Mouse (Mus musculus) C2C12 (cell line): ENCODE results near the gene Gsto1.

ENCODE experiments used
- CTCF ChIP-seq: IDR thresholded peaks from one replicate; pipeline ENCODE4 v1.5.1; 2011; ENCODE audit not compliant: control insufficient read depth, insufficient read depth, insufficient read length
- MAX ChIP-seq: IDR thresholded peaks from one replicate; pipeline ENCODE4 v1.6.1; 2011; ENCODE audit warnings: mild to moderate bottlenecking, control low read depth
- MYOG ChIP-seq: IDR thresholded peaks from one replicate; pipeline ENCODE4 v1.6.1; 2011; ENCODE audit not compliant: control insufficient read depth, insufficient read length; ENCODE audit errors: extremely low read depth

DNA sequence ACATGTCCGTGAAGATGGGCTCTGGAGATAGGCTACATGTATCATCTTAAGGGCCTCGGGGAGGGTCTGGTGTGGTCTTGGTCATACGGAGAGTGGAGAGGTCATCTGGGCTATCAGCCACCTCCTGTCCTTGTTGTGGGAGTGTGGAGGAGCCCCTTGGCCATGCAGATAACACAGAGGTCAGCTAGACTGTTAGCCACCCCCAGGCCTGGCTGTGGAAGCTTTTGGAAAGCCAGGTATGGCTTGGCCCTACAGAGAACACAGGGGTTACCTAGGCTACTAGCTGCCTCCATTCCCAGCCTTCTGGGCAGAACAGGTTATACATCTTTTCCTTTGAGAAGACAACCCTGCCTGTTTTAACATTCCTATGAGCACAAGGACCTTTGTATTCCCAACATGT lies 7.8 kb downstream of the Gsto1 start:
- TF ChIP-seq CTCF: no peak
- TF ChIP-seq MYOG: no peak
- TF ChIP-seq MAX: no peak
